ENCODE assay signal across 8 mouse cellular contexts in the genomic region with DNA sequence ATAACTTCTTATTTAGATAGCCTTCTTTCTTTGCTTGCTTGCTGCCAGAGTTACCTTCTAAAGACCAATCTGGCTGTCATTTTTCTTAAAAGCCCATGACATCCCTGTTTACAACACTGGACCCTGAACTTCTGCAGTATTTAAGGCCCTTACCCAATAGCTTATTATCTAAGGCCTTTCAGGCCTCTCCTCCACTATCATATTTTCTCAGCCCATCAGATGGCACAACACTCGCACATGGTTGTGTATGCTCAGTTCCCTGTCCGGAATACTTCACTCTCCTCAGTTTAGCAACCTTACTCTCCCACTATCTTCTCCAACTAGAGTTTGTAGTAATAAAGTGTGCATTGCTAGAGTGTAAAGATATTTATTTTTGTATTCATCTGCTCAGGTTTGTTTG. TPM values are rescaled to one million over a fixed set of nuclear protein-coding genes. Genes with fewer than 3 reads are reported as not detected.
DNase-seq lines count a peak whose midpoint lies in the region; ATAC-seq and TF ChIP-seq lines count a peak whose summit lies in the region.
"Had no signal": no experiment of that assay in that cellular context is flagged by ENCODE, and none has a peak within 500 bp of the region (broad histone marks: within the 10 kb centered on the region; RNA-seq: fewer than 3 reads in every experiment).

No protein-coding gene starts in this region.

- H3K27me3 ChIP-seq in neural tube, embryonic 11.5 days (ENCODE audit: control insufficient read depth, insufficient read depth, low read length), result no peaks in the 10 kb centered on the region
- H3K27me3 ChIP-seq in forebrain, embryonic 16.5 days (replicated peaks; ENCODE audit: control insufficient read depth, insufficient read depth, low read length), result no peaks in the 10 kb centered on the region
- no peaks in the 10 kb centered on the region for H3K27me3 ChIP-seq in liver, embryonic 13.5 days
- H3K27me3 ChIP-seq in kidney, adult 2 months (replicated peaks; ENCODE audit: control insufficient read depth, insufficient read depth, low read length), result no peaks in the 10 kb centered on the region

- no peaks in the 10 kb centered on the region for H3K4me1 ChIP-seq in neural tube, embryonic 11.5 days (ENCODE audit: control insufficient read depth, insufficient read depth, low read length)
- H3K4me1 ChIP-seq in forebrain, embryonic 16.5 days (replicated peaks; ENCODE audit: control insufficient read depth, insufficient read depth, low read length), result peaks cover 20% of the 10 kb centered on the region
- H3K4me1 ChIP-seq in liver, embryonic 13.5 days (replicated peaks), result peaks cover 34% of the 10 kb centered on the region
- H3K4me1 ChIP-seq in kidney, adult 2 months (ENCODE audit: control insufficient read depth, insufficient read depth, low read length), result peaks cover 13% of the 10 kb centered on the region

- ATAC-seq in neural tube, embryonic 11.5 days (ENCODE audit: insufficient read depth, low FRiP score, low TSS enrichment), result no peak
- ATAC-seq in forebrain, embryonic 16.5 days, result no peak
- peak; percentile 76 for ATAC-seq in liver, embryonic 13.5 days (ENCODE audit: low read depth)

- H3K4me3 ChIP-seq in neural tube, embryonic 11.5 days (ENCODE audit: low read depth, low read length), result no peak overlapping the region
- no peak overlapping the region; the same call in 1 of the 2 replicates for H3K4me3 ChIP-seq in forebrain, embryonic 16.5 days (replicated peaks; ENCODE audit: low read length)
- peak overlapping the region; percentile 86 for H3K4me3 ChIP-seq in liver, embryonic 13.5 days (replicated peaks)
- no peak overlapping the region for H3K4me3 ChIP-seq in kidney, adult 2 months (ENCODE audit: insufficient read depth, low read depth, low read length)

- DNase-seq in neural tube, embryonic 11.5 days (ENCODE audit: low spot score), result no peak
- DNase-seq in neural tube, embryonic 10.5 days (ENCODE audit: extremely low spot score, low spot score), result no peak
- peak; percentile 45 for DNase-seq in liver, embryonic 13.5 days
- DNase-seq in urinary bladder, postnatal 36 days (ENCODE audit: low spot score in 2 of 2), result no peak
- no peak for DNase-seq in ovary, adult 18-20 months (ENCODE audit: low spot score)
- no peak for DNase-seq in kidney, adult 2 months
- DNase-seq: lung, postnatal 10 days had no signal

- no peak for TF ChIP-seq CTCF in kidney, adult 2 months (conservative IDR thresholded peaks at IDR 0.05; ENCODE audit: insufficient read depth, insufficient read length, low read depth, low read length)

- no peak for TF ChIP-seq POLR2A in kidney, adult 2 months (IDR thresholded peaks at IDR 0.05; ENCODE audit: low read depth, low read length)

- WGBS in neural tube, embryonic 11.5 days, result 81% methylated on average over 2 of the region's 2 CpGs
- 80% methylated on average over 2 of the region's 2 CpGs for WGBS in forebrain, embryonic 16.5 days
- 13% methylated on average over 2 of the region's 2 CpGs for WGBS in liver, embryonic 13.5 days (ENCODE audit: insufficient replicate concordance)
- 52% methylated on average over 2 of the region's 2 CpGs for WGBS in kidney, adult 2 months

- no peaks in the 10 kb centered on the region; the same call in 1 of the 2 replicates for H3K36me3 ChIP-seq in neural tube, embryonic 11.5 days (ENCODE audit: control insufficient read depth, insufficient read depth, low read length)
- 0 out of 2 replicates have a peak, but pooled peaks cover 3% of the 10 kb centered on the region for H3K36me3 ChIP-seq in forebrain, embryonic 16.5 days (ENCODE audit: control insufficient read depth, insufficient read depth)
- H3K36me3 ChIP-seq in liver, embryonic 13.5 days, result peaks cover 30% of the 10 kb centered on the region
- peaks cover 5% of the 10 kb centered on the region; the same call in 1 of the 2 replicates for H3K36me3 ChIP-seq in kidney, adult 2 months (ENCODE audit: control insufficient read depth, insufficient read depth, low read length)

- H3K9me3 ChIP-seq in neural tube, embryonic 11.5 days (ENCODE audit: control insufficient read depth, low read length), result no peaks in the 10 kb centered on the region
- H3K9me3 ChIP-seq in forebrain, embryonic 16.5 days (ENCODE audit: control insufficient read depth, low read length), result no peaks in the 10 kb centered on the region
- H3K9me3 ChIP-seq in liver, embryonic 13.5 days (replicated peaks), result no peaks in the 10 kb centered on the region

- no peak overlapping the region for H3K9ac ChIP-seq in neural tube, embryonic 11.5 days (ENCODE audit: low read length)
- H3K9ac ChIP-seq in forebrain, embryonic 16.5 days (replicated peaks; ENCODE audit: low read depth, low read length), result no peak overlapping the region
- H3K9ac ChIP-seq in liver, embryonic 13.5 days, result peak overlapping the region; percentile 99

- H3K4me2 ChIP-seq in neural tube, embryonic 11.5 days (ENCODE audit: low read depth), result peak overlapping the region; percentile 81
- peak overlapping the region; percentile 62 for H3K4me2 ChIP-seq in forebrain, embryonic 16.5 days (ENCODE audit: low read length)
- H3K4me2 ChIP-seq in liver, embryonic 13.5 days, result peak overlapping the region; percentile 69

- no peak overlapping the region for H3K27ac ChIP-seq in neural tube, embryonic 11.5 days (ENCODE audit: low read depth, low read length)
- H3K27ac ChIP-seq in forebrain, embryonic 16.5 days (ENCODE audit: low read length), result no peak overlapping the region
- peak overlapping the region; percentile 91 for H3K27ac ChIP-seq in liver, embryonic 13.5 days
- no peak overlapping the region for H3K27ac ChIP-seq in kidney, adult 2 months (ENCODE audit: insufficient read depth, low read depth, low read length)

RNA-seq across cellular contexts. Expression of a gene that starts 0.9 kb away (rescaled TPM):
- polyA plus RNA-seq in neural tube, embryonic 11.5 days (2014; fragmentation: Nextera tagmentation; extraction: Ambion mirVana), result 1.0 and 1.1 TPM in 2 replicates
- polyA plus RNA-seq in forebrain, embryonic 16.5 days (2015; fragmentation: Nextera tagmentation; extraction: Ambion mirVana), result 2.2 and 3.2 TPM in 2 replicates
- 0.99 and 1.3 TPM in 2 replicates for polyA plus RNA-seq in liver, embryonic 13.5 days (2015; fragmentation: Nextera tagmentation; extraction: Ambion mirVana)
- polyA plus RNA-seq in kidney, adult 2 months (2012; rRNA removed), result not detected in 2 replicates

RNA-seq across cellular contexts. Expression of a gene that starts 1.6 kb away (rescaled TPM):
- polyA plus RNA-seq in neural tube, embryonic 11.5 days (2014; fragmentation: Nextera tagmentation; extraction: Ambion mirVana), result 56.0 and 57.7 TPM in 2 replicates
- polyA plus RNA-seq in forebrain, embryonic 16.5 days (2015; fragmentation: Nextera tagmentation; extraction: Ambion mirVana), result 64.3 and 66.1 TPM in 2 replicates
- polyA plus RNA-seq in liver, embryonic 13.5 days (2015; fragmentation: Nextera tagmentation; extraction: Ambion mirVana), result 50.2 and 61.5 TPM in 2 replicates
- polyA plus RNA-seq in kidney, adult 2 months (2012; rRNA removed), result 22.3 and 25.0 TPM in 2 replicates

RNA-seq across cellular contexts. Expression of a gene that starts 36.6 kb away (rescaled TPM):
- not detected in 2 replicates for polyA plus RNA-seq in neural tube, embryonic 11.5 days (2014; fragmentation: Nextera tagmentation; extraction: Ambion mirVana)
- polyA plus RNA-seq in forebrain, embryonic 16.5 days (2015; fragmentation: Nextera tagmentation; extraction: Ambion mirVana), result not detected in 2 replicates
- polyA plus RNA-seq in liver, embryonic 13.5 days (2015; fragmentation: Nextera tagmentation; extraction: Ambion mirVana), result 0.06 TPM in 1 of 2 replicates, not detected in the other
- polyA plus RNA-seq in kidney, adult 2 months (2012; rRNA removed), result 0.14 and 0.18 TPM in 2 replicates

RNA-seq across cellular contexts. Expression of a gene that starts 39.3 kb away (rescaled TPM):
- not detected in 2 replicates for polyA plus RNA-seq in neural tube, embryonic 11.5 days (2014; fragmentation: Nextera tagmentation; extraction: Ambion mirVana)
- not detected in 2 replicates for polyA plus RNA-seq in forebrain, embryonic 16.5 days (2015; fragmentation: Nextera tagmentation; extraction: Ambion mirVana)
- not detected in 2 replicates for polyA plus RNA-seq in liver, embryonic 13.5 days (2015; fragmentation: Nextera tagmentation; extraction: Ambion mirVana)
- not detected in 2 replicates for polyA plus RNA-seq in kidney, adult 2 months (2012; rRNA removed)

RNA-seq across cellular contexts. Expression of a gene that starts 40.6 kb away (rescaled TPM):
- 3.5 and 4.8 TPM in 2 replicates for polyA plus RNA-seq in neural tube, embryonic 11.5 days (2014; fragmentation: Nextera tagmentation; extraction: Ambion mirVana)
- polyA plus RNA-seq in forebrain, embryonic 16.5 days (2015; fragmentation: Nextera tagmentation; extraction: Ambion mirVana), result 1.1 and 2.1 TPM in 2 replicates
- 13.1 and 13.3 TPM in 2 replicates for polyA plus RNA-seq in liver, embryonic 13.5 days (2015; fragmentation: Nextera tagmentation; extraction: Ambion mirVana)
- polyA plus RNA-seq in kidney, adult 2 months (2012; rRNA removed), result 18.5 and 25.0 TPM in 2 replicates
